Mouse (Mus musculus): ENCODE data around the gene Zfp219. TPM values are rescaled to one million over a fixed set of nuclear protein-coding genes. Genes with fewer than 3 reads are reported as not detected.
"Not testable (repeated sequence)": the region's sequence is repeated elsewhere in the genome, so short reads cannot be mapped to it uniquely, and the experiment has no call there.

Zfp219 gene
- polyA plus RNA-seq, 1 experiment = 13.6 TPM

DNA sequence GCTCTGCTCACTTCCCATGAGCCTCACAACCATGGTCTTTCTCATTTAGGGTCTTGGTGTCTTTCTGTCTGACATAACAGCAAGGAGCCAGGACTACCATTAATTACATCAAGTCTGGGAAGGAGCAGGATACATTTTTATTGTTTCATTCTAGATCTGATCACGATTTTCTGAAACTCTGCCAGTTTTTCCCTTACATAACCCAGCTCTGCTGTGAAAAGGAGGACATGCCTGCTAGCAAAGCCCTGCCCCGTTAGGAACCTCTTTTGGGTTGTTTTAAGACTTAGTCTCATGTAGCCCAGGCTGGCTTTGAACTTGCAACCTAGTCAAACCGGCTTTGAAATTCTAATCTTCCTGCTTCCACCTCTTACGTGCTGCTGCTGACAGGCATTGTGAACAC, 39.4 kb upstream of the Zfp219 start:
- Histone ChIP-seq H3ac (ENCODE audit: control insufficient read depth, insufficient read length) (no peak overlapping the region), H3K4me2 (ENCODE audit: low read depth) (no peak overlapping the region), H3K4me3 (no peak overlapping the region), H3K27me3 (ENCODE audit: control insufficient read depth, insufficient read depth, insufficient read length) (peaks cover 6% of the 10 kb centered on the region), H3K79me2 (ENCODE audit: control insufficient read depth, insufficient read depth) (no peaks in the 10 kb centered on the region), H3K36me3 (ENCODE audit: control insufficient read depth, insufficient read depth) (no peaks in the 10 kb centered on the region)
- TF ChIP-seq POLR2A (IDR thresholded peaks at IDR 0.05; ENCODE audit: insufficient read length, low read depth) (no peak), CEBPB (IDR thresholded peaks at IDR 0.05; ENCODE audit: insufficient read depth, poor library complexity, severe bottlenecking) (no peak), REST (IDR thresholded peaks at IDR 0.05; ENCODE audit: insufficient read depth, insufficient read length) (no peak), TCF12 (IDR thresholded peaks at IDR 0.05; ENCODE audit: insufficient read depth, poor library complexity, severe bottlenecking) (no peak), MYOG (IDR thresholded peaks at IDR 0.05; ENCODE audit: control insufficient read depth in 1 of 3, insufficient read depth in 1 of 3, insufficient read length in 2 of 3, low read depth in 2 of 3) (no peak), E2F4 (IDR thresholded peaks at IDR 0.05; ENCODE audit: insufficient read depth) (no peak), MAX (IDR thresholded peaks at IDR 0.05; ENCODE audit: low read depth) (no peak), SRF (IDR thresholded peaks at IDR 0.05; ENCODE audit: control insufficient read depth, insufficient read length, low read depth) (no peak), USF1 (IDR thresholded peaks at IDR 0.05; ENCODE audit: low read depth) (no peak), MYOD1 (IDR thresholded peaks at IDR 0.05; ENCODE audit: control insufficient read depth in 1 of 3, insufficient read length in 2 of 3, low read depth in 2 of 3) (no peak), POLR2AphosphoS2 (IDR thresholded peaks at IDR 0.05; ENCODE audit: insufficient read length, low read depth) (no peak), TCF3 (IDR thresholded peaks at IDR 0.05; ENCODE audit: insufficient read length, low read depth) (no peak)

DNA sequence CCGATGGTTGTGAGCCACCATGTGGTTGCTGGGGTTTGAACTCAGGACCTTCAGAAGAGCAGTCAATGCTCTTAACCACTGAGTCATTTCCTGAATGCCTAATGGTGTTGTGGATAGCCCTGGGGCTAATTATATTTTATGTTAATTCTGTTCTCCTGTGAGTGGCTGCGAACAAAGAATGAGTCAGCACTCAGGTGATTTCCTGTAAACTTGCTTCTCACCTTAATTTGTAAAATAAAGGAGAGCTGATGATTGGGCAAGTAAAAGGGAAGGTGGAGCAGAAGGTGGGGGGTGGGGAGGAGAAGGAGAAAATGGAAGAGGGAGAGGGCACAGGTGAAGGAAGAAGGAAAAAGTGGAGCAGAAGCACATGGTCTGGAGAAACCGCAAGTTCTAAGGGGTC, 32.2 kb upstream of the Zfp219 start:
- not testable (repeated sequence) for H3K4me3 ChIP-seq; H3ac ChIP-seq (ENCODE audit: control insufficient read depth, insufficient read length); H3K36me3 ChIP-seq (ENCODE audit: control insufficient read depth, insufficient read depth); H3K27me3 ChIP-seq (ENCODE audit: control insufficient read depth, insufficient read depth, insufficient read length); H3K79me2 ChIP-seq (ENCODE audit: control insufficient read depth, insufficient read depth); H3K4me2 ChIP-seq (ENCODE audit: low read depth)

DNA sequence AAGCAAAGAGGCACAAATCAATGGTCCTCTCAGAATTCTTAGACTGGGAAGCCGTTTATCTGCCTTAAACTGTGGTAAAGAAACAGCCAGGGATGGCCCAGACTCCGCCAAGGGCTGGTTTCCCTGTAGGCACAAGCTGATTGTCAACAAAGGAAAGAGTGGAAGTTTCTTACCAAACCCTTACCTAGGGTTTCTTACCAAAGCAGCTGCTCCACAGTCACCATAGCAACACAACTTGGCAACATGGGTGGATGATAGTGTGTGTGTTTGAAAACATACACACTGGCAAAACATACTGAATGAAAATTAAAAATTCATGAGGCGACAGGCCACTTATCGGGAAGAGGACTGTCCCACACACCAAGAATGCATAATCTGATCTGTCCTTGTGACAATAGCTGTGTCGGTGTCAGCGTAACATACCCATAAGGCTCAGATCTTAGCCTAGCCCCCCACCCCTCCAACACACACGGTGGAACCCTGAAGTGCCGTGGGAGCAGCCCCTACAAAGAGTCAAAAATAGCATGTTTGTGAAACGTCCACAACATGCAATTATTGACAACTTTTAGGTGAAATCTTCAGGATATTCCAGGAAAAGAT, 25.5 kb upstream of the Zfp219 start:
- Histone ChIP-seq H3K4me2 (ENCODE audit: low read depth) (no peak overlapping the region), H3K36me3 (ENCODE audit: control insufficient read depth, insufficient read depth) (no peaks in the 10 kb centered on the region), H3K27me3 (ENCODE audit: control insufficient read depth, insufficient read depth, insufficient read length) (peaks cover 17% of the 10 kb centered on the region), H3K4me3 (no peak overlapping the region), H3ac (ENCODE audit: control insufficient read depth, insufficient read length) (no peak overlapping the region), H3K79me2 (ENCODE audit: control insufficient read depth, insufficient read depth) (no peaks in the 10 kb centered on the region)
- TF ChIP-seq POLR2AphosphoS2 (IDR thresholded peaks at IDR 0.05; ENCODE audit: insufficient read length, low read depth) = no peak
- no peak for TF ChIP-seq MYOG (IDR thresholded peaks at IDR 0.05; ENCODE audit: control insufficient read depth in 1 of 3, insufficient read depth in 1 of 3, insufficient read length in 2 of 3, low read depth in 2 of 3)
- TF ChIP-seq MYOD1 (IDR thresholded peaks at IDR 0.05; ENCODE audit: control insufficient read depth in 1 of 3, insufficient read length in 2 of 3, low read depth in 2 of 3) = no peak
- TF ChIP-seq USF1 (IDR thresholded peaks at IDR 0.05; ENCODE audit: low read depth) = no peak
- TF ChIP-seq MAX (IDR thresholded peaks at IDR 0.05; ENCODE audit: low read depth) = no peak
- TF ChIP-seq SRF (IDR thresholded peaks at IDR 0.05; ENCODE audit: control insufficient read depth, insufficient read length, low read depth) = no peak
- no peak for TF ChIP-seq CEBPB (IDR thresholded peaks at IDR 0.05; ENCODE audit: insufficient read depth, poor library complexity, severe bottlenecking)
- no peak for TF ChIP-seq TCF3 (IDR thresholded peaks at IDR 0.05; ENCODE audit: insufficient read length, low read depth)
- no peak for TF ChIP-seq TCF12 (IDR thresholded peaks at IDR 0.05; ENCODE audit: insufficient read depth, poor library complexity, severe bottlenecking)
- no peak for TF ChIP-seq REST (IDR thresholded peaks at IDR 0.05; ENCODE audit: insufficient read depth, insufficient read length)
- TF ChIP-seq E2F4 (IDR thresholded peaks at IDR 0.05; ENCODE audit: insufficient read depth) = no peak

DNA sequence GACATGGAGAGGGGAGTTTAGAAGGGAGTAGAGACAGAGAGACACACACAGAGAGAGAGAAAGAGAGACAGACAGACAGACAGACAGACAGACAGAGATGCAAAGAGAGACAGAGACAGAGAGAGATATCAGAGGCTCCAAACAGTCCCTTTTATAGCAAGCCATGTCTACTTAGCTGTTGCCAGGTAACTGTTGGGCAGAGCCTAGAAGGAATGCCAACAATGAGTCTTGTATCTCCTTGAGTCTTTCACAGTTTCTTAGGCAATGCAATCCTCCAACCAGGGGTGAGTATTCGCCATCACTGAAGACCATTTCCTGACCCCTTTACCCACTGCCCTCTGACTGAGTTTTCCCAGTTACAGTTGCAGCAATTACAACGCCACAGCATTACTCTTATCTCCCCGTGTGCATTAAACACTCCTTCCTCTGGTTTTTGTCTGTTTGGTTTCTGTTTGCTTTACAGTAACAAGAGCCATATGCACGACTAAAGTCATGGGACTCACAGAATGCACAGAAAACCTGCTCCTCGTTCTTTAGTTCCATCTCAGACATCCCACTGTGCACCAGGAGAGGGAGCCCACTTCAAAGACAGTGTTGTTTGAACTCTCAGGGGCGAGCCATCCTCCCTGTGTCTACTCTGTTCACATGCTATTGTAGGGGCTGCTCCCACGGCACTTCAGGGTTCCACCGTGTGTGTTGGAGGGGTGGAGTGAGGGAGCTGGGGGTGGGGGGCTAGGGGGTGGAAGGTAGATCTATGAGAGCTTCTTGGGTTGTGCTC, 24.6 kb upstream of the Zfp219 start:
- Histone ChIP-seq H3K4me2 (ENCODE audit: low read depth) (no peak overlapping the region), H3K4me3 (no peak overlapping the region), H3K36me3 (ENCODE audit: control insufficient read depth, insufficient read depth) (no peaks in the 10 kb centered on the region), H3K79me2 (ENCODE audit: control insufficient read depth, insufficient read depth) (no peaks in the 10 kb centered on the region), H3K27me3 (ENCODE audit: control insufficient read depth, insufficient read depth, insufficient read length) (peaks cover 17% of the 10 kb centered on the region), H3ac (ENCODE audit: control insufficient read depth, insufficient read length) (no peak overlapping the region)
- TF ChIP-seq REST (IDR thresholded peaks at IDR 0.05; ENCODE audit: insufficient read depth, insufficient read length) (no peak), SRF (IDR thresholded peaks at IDR 0.05; ENCODE audit: control insufficient read depth, insufficient read length, low read depth) (no peak), USF1 (IDR thresholded peaks at IDR 0.05; ENCODE audit: low read depth) (no peak), MYOG (IDR thresholded peaks at IDR 0.05; ENCODE audit: control insufficient read depth in 1 of 3, insufficient read depth in 1 of 3, insufficient read length in 2 of 3, low read depth in 2 of 3) (no peak), POLR2AphosphoS2 (IDR thresholded peaks at IDR 0.05; ENCODE audit: insufficient read length, low read depth) (no peak), TCF3 (IDR thresholded peaks at IDR 0.05; ENCODE audit: insufficient read length, low read depth) (no peak), POLR2A (IDR thresholded peaks at IDR 0.05; ENCODE audit: insufficient read length, low read depth) (no peak), CEBPB (IDR thresholded peaks at IDR 0.05; ENCODE audit: insufficient read depth, poor library complexity, severe bottlenecking) (no peak), MYOD1 (IDR thresholded peaks at IDR 0.05; ENCODE audit: control insufficient read depth in 1 of 3, insufficient read length in 2 of 3, low read depth in 2 of 3) (no peak), E2F4 (IDR thresholded peaks at IDR 0.05; ENCODE audit: insufficient read depth) (no peak), MAX (IDR thresholded peaks at IDR 0.05; ENCODE audit: low read depth) (no peak), TCF12 (IDR thresholded peaks at IDR 0.05; ENCODE audit: insufficient read depth, poor library complexity, severe bottlenecking) (no peak)
